Mouse (Mus musculus) adrenal gland, adult 2 months (tissue): ENCODE data around the gene Hs1bp3. TPM values are rescaled to one million over a fixed set of nuclear protein-coding genes. Genes with fewer than 3 reads are reported as not detected.

Experiments used
- polyA plus RNA-seq: library from polyadenylated mRNA; depleted of rRNA; stranded (reverse); fragments of >200 nt; gene quantifications from 2 replicates; pipeline ENCODE4 v1.2.3, GENCODE M21; 2012; rRNA removed
- total RNA-seq, 2 experiments: library from RNA; stranded (reverse); gene quantifications; 2 replicates each; pipeline ENCODE4 v1.2.3; 2021

Gene Hs1bp3
- total and polyA plus RNA-seq, 3 experiments, result 13.8 to 22.7 (median 22.0) TPM

Other genes with a start within 250 kb of the Hs1bp3 start
- gene Ldah, start 105.3 kb upstream of the Hs1bp3 start, total RNA-seq, result 10 to 100 TPM; 53.0 to 71.8 TPM
- 12.0 and 19.3 TPM in 2 replicates for gene Ldah, start 105.3 kb upstream of the Hs1bp3 start, polyA plus RNA-seq
- gene Gdf7, start 11.5 kb upstream of the Hs1bp3 start, total RNA-seq, result not detected
- gene Gdf7, start 11.5 kb upstream of the Hs1bp3 start, polyA plus RNA-seq, result 0.20 and 0.31 TPM in 2 replicates
- gene Rhob, start 186.6 kb downstream of the Hs1bp3 start, total RNA-seq, result 100 to 1,000 TPM; 166 to 261 TPM
- 497 and 623 TPM in 2 replicates for gene Rhob, start 186.6 kb downstream of the Hs1bp3 start, polyA plus RNA-seq